Mouse (Mus musculus) hindbrain, embryonic 15.5 days (tissue): Measurements from ENCODE around the gene Fam171a1. TPM values are rescaled to one million over a fixed set of nuclear protein-coding genes. Genes with fewer than 3 reads are reported as not detected.

Experiments used
- ATAC-seq: fragments of 200-750 bp; cut with Nextera tagmentation; 2 replicates; pipeline ENCODE4 v1.8.0; 2017; ENCODE audit warnings: low read depth, moderate number of reproducible peaks, moderate TSS enrichment; ENCODE audit not compliant: low FRiP score
- H3K27ac ChIP-seq: fragments of 300-500 bp; sonication (generic); replicated peaks from 2 replicates; pipeline ENCODE4 v1.5.1; 2015; ENCODE audit warnings: mild to moderate bottlenecking, inconsistent platforms
- H3K27me3 ChIP-seq: fragments of 300-500 bp; sonication (generic); 2 replicates; pipeline ENCODE4 v1.6.1; 2015; ENCODE audit warnings: control low read depth, inconsistent platforms
- H3K36me3 ChIP-seq: fragments of 300-500 bp; sonication (generic); 2 replicates; pipeline ENCODE4 v1.6.1; 2015; ENCODE audit warnings: control low read depth, inconsistent platforms
- H3K4me1 ChIP-seq: fragments of 300-500 bp; sonication (generic); replicated peaks from 2 replicates; pipeline ENCODE4 v1.6.1; 2015; ENCODE audit warnings: control low read depth, inconsistent platforms
- H3K4me2 ChIP-seq: fragments of 300-500 bp; sonication (generic); 2 replicates; pipeline ENCODE4 v1.6.1; 2015; ENCODE audit warnings: moderate library complexity, mild to moderate bottlenecking, inconsistent platforms
- H3K4me3 ChIP-seq: fragments of 300-500 bp; sonication (generic); 2 replicates; pipeline ENCODE4 v1.5.1; 2015; ENCODE audit warnings: mild to moderate bottlenecking, inconsistent platforms
- H3K9ac ChIP-seq: fragments of 300-500 bp; sonication (generic); 2 replicates; pipeline ENCODE4 v1.6.1; 2015; ENCODE audit warnings: inconsistent platforms
- H3K9me3 ChIP-seq: fragments of 300-500 bp; sonication (generic); 2 replicates; pipeline ENCODE4 v1.6.1; 2016; ENCODE audit warnings: control low read depth, inconsistent platforms
- WGBS: fragments of 180-500 bp; shearing (Covaris S2); methylation state at CpG from one replicate; pipeline ENCODE4 v1.1.7; 2015; 5-methylcytosine and 5-hydroxymethylcytosine counted together
- polyA plus RNA-seq: library from polyadenylated mRNA; unstranded; fragments of >200 nt; fragmentation: Nextera tagmentation; extraction: Ambion mirVana; gene quantifications from 2 replicates; pipeline ENCODE4 v1.2.1, GENCODE M21; 2015

The Fam171a1 gene
- polyA plus RNA-seq, 1 experiment from 2014 or later = 49.5 TPM

DNA sequence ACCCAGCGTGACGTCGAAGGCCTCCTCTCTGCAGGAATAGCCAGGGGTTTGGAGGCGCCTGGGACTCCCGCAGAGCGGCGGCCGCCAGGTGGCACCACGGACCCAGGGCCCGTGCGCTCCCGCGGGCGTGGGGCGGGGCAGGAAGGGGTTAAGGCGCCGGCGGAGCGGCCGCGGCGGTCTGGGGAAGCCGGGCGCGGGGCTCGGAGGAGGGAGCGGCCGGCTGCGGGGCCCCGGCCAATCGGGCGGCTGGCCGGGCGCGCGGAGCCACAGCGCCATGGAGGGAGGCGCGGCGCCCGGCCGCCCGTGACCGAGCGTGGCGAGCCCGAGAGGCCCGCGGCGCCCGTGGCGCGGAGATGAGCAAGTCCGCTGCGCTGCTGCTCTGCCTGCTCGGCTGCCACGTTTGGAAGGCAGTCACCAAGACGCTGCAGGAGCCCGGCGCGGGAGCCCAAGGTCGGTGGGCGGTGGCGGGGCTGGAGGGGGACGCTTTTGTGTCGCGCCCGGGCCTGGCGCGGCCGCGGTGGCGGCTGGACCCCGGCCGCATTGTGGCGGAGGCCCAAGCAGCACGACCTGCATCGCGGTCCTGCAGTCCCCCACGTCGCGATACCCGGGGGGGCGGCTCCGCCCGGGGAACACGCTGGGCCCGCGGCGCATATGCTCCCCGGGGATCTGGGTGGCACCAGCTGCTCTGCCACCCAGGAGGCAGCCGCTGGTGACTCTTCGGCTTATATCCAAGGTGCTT lies 4.3 kb downstream of the Fam171a1 start:
- Histone ChIP-seq H3K27ac (peak overlapping the region; percentile 95), H3K9me3 (no peaks in the 10 kb centered on the region), H3K4me1 (peaks cover 22% of the 10 kb centered on the region), H3K9ac (peak overlapping the region; percentile 69), H3K36me3 (no peaks in the 10 kb centered on the region), H3K4me2 (peak overlapping the region; percentile 87), H3K4me3 (peak overlapping the region; percentile 61), H3K27me3 (no peaks in the 10 kb centered on the region)
- WGBS = under 1% methylated on average over 88 of the region's 93 CpGs
- peak; percentile 94 for ATAC-seq

DNA sequence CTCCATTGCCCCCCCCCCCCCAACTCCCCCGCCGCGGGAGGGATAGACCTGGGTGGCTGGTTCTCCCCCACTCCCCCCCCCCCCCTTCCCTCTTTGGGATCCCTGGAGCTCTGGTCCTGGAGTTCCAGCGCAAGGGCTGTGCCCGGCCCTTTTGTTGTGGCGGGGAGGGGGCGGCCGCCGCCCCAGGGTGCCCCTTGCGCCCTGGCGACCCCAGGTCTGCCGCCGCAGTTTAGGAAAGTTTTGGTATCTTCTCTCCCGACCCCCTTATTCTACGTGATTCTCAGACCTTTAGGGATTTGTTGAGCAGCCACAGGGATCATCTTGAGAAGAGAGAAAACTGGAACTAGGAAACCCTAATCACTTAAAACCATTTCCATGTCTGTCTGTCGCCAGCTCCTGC lies 4.9 kb downstream of the Fam171a1 start:
- Histone ChIP-seq H3K36me3 (no peaks in the 10 kb centered on the region), H3K4me3 (peak overlapping the region; percentile 61), H3K9me3 (no peaks in the 10 kb centered on the region), H3K9ac (peak overlapping the region; percentile 69), H3K4me2 (peak overlapping the region; percentile 87), H3K27me3 (no peaks in the 10 kb centered on the region), H3K4me1 (peaks cover 22% of the 10 kb centered on the region), H3K27ac (peak overlapping the region; percentile 95)
- WGBS = under 1% methylated on average over 15 of the region's 16 CpGs
- peak; percentile 31 for ATAC-seq

GRCm38 (mm10) chr2:3119371-3119935 lies 5.4 kb downstream of the Fam171a1 start:
- WGBS = 17% methylated on average over 4 of the region's 4 CpGs
- Histone ChIP-seq H3K9ac (peak overlapping the region; percentile 69), H3K36me3 (no peaks in the 10 kb centered on the region), H3K4me1 (peaks cover 23% of the 10 kb centered on the region), H3K27me3 (no peaks in the 10 kb centered on the region), H3K27ac (peak overlapping the region; percentile 95), H3K4me2 (peak overlapping the region; percentile 87), H3K9me3 (no peaks in the 10 kb centered on the region), H3K4me3 (peak overlapping the region; percentile 61)
- ATAC-seq = no peak; the same call in 1 of the 2 replicates

DNA sequence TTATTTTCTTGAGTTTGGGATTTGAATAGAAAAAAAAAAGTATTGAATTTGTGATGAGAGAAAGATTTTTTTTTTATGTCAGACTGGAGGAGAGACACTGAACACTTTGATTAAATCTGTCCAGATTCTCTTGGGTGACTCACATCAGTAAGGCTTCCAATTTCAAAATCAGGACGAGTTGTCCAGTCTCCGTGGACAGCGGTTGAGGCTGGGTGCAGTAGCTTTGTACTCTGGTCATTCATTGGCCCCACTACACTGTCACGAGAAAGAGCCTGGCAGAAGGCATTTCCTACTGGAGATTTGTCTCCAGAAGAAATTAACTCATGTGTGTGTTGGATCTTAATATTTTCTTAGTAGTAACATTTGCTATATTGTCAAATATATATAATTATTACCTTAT lies 8.5 kb downstream of the Fam171a1 start:
- Histone ChIP-seq H3K4me2 (no peak overlapping the region), H3K4me1 (peaks cover 28% of the 10 kb centered on the region), H3K36me3 (no peaks in the 10 kb centered on the region), H3K9me3 (no peaks in the 10 kb centered on the region), H3K27ac (no peak overlapping the region), H3K27me3 (no peaks in the 10 kb centered on the region), H3K4me3 (no peak overlapping the region), H3K9ac (no peak overlapping the region)
- ATAC-seq = no peak
- 78% methylated on average over 4 of the region's 4 CpGs for WGBS

DNA sequence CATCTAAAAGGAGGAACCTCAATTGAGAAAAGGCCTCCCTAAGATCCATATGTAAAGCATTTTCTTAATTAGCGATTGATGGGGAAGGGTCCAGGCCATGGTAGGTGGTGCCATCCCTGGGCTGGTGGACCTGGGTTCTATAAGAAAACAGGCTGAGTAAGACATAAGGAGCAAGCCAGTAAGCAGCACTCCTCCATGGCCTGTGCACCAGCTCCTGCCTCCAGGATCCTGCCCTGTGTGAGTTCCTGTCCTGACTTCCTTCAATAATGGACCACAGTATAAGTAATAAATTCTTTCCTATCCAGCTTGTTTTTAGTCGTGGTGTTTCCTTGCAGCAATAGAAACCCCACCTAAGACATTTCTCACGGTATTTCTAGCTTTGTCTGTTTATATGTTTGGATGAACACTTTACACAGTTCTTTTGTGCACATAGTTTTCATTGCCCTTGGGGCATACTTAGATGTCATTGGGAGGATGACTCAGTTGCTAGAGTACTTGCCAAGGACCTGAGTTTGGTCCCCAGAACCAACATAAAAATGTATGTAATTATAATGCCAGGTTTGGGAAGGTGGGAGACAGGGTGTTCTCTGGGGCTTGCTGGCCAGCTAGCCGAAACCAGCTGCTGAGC lies 13.3 kb downstream of the Fam171a1 start:
- Histone ChIP-seq H3K4me1 (peaks cover 9% of the 10 kb centered on the region), H3K27ac (no peak overlapping the region), H3K9ac (no peak overlapping the region), H3K36me3 (no peaks in the 10 kb centered on the region), H3K4me2 (no peak overlapping the region), H3K27me3 (no peaks in the 10 kb centered on the region), H3K4me3 (no peak overlapping the region), H3K9me3 (no peaks in the 10 kb centered on the region)
- WGBS = 84% methylated on average over 4 of the region's 4 CpGs
- no peak for ATAC-seq

- H3K4me3 ChIP-seq = no peak overlapping the region
- peak; percentile 25; the same call in 1 of the 2 replicates for ATAC-seq
- H3K27ac ChIP-seq = no peak overlapping the region
- WGBS = 91% methylated on average over 4 of the region's 4 CpGs
- no peaks in the 10 kb centered on the region for H3K27me3 ChIP-seq
- H3K9me3 ChIP-seq = no peaks in the 10 kb centered on the region
- no peak overlapping the region for H3K4me2 ChIP-seq
- H3K36me3 ChIP-seq = no peaks in the 10 kb centered on the region
- peaks cover 9% of the 10 kb centered on the region for H3K4me1 ChIP-seq
- no peak overlapping the region for H3K9ac ChIP-seq
These were observed 14.4 kb downstream of the Fam171a1 start for GRCm38 (mm10) chr2:3128344-3128871.

DNA sequence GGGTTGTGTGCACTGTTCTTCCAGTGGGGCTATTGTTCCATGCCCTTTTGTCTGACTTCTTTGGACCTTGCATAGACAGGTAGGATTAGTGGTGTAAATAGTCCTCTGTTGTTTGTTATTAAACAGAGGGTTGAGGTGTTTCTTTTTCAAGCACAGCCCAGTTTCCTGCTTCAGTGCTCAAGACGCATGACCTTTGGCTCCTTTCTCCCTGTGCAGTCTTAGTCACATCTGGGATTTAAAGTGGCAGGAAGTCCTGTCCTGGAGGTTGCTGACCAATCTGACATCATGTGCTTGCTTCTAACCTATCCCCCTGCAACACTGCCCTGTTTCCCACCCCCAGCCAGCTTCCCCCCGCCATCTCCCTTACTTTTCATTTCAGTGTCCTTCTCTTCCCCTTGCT lies 14.9 kb downstream of the Fam171a1 start:
- 0 out of 2 replicates have a peak, but pooled peaks have one; percentile 46 for ATAC-seq
- Histone ChIP-seq H3K27ac (no peak overlapping the region), H3K9me3 (no peaks in the 10 kb centered on the region), H3K27me3 (no peaks in the 10 kb centered on the region), H3K4me1 (peaks cover 9% of the 10 kb centered on the region), H3K36me3 (no peaks in the 10 kb centered on the region), H3K9ac (no peak overlapping the region), H3K4me3 (no peak overlapping the region), H3K4me2 (no peak overlapping the region)
- 73% methylated on average over 2 of the region's 2 CpGs for WGBS

DNA sequence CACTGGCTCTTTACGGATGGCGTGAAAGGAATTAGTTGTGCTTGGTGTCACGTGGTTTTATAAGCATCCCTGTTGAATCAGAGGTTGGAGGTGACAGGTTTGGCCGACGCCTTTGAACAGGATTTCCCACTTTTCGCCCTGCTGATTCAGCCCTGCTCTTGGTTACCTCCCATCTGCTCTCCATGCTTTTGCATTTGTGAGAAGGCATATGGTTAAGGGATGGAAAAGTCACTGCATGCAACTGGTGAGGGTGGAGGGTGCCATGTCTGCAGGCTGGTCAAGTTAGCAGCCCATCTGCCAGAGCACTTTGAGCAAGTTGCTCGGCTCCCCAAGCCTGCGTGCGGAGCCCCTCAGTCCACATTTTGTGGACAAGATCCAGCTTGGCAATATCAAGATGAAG lies 18.4 kb downstream of the Fam171a1 start:
- H3K4me1 ChIP-seq = peaks cover 27% of the 10 kb centered on the region
- H3K27ac ChIP-seq = no peak overlapping the region
- no peak for ATAC-seq
- H3K4me3 ChIP-seq = no peak overlapping the region
- H3K9me3 ChIP-seq = no peaks in the 10 kb centered on the region
- no peak overlapping the region for H3K4me2 ChIP-seq
- H3K36me3 ChIP-seq = no peaks in the 10 kb centered on the region
- no peak overlapping the region for H3K9ac ChIP-seq
- no peaks in the 10 kb centered on the region for H3K27me3 ChIP-seq
- WGBS = 76% methylated on average over 9 of the region's 9 CpGs

DNA sequence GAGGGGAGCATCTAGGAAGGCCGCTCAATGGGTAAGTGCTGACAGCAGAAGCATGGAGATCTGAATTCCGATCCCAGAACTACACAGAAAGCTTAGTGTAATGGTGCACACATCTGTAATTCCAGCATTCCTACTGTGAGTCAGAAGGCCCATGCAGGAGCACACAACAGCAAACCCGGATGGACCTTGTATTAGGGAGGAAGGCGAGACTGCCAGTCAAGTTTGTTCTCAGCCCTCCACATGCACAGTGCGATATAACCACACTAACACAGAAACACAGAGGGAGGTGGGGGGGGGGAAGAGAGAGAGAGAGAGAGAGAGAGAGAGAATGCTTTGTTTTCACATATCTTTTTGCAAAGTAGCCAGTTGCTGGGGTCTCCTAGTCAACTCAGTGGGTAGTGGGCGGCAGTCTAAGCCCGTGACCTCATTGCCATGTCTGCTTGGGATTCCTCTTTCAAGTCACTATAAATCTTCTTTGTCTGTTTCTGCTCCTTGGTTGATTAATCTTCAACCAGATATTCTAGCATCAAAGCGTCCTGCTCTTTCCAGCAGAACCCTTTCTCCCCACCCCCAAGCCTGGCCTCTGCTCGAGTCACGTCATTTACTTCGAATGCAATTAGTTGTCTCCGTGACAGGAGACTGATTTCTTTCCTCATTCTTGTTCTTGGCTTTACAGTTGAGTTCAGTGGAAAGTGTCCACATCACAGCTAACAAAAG lies 20.7 kb downstream of the Fam171a1 start:
- no peak overlapping the region for H3K4me2 ChIP-seq
- H3K36me3 ChIP-seq = no peaks in the 10 kb centered on the region
- peaks cover 34% of the 10 kb centered on the region for H3K4me1 ChIP-seq
- ATAC-seq = no peak; the same call in 1 of the 2 replicates
- no peaks in the 10 kb centered on the region for H3K27me3 ChIP-seq
- H3K9me3 ChIP-seq = no peaks in the 10 kb centered on the region
- WGBS = 28% methylated on average over 12 of the region's 12 CpGs
- no peak overlapping the region for H3K4me3 ChIP-seq
- H3K9ac ChIP-seq = no peak overlapping the region
- H3K27ac ChIP-seq = no peak overlapping the region

GRCm38 (mm10) chr2:3135297-3135684 lies 21.3 kb downstream of the Fam171a1 start:
- no peak overlapping the region for H3K9ac ChIP-seq
- no peaks in the 10 kb centered on the region for H3K27me3 ChIP-seq
- peaks cover 36% of the 10 kb centered on the region for H3K4me1 ChIP-seq
- no peaks in the 10 kb centered on the region for H3K36me3 ChIP-seq
- H3K4me2 ChIP-seq = no peak overlapping the region
- no peak for ATAC-seq
- H3K27ac ChIP-seq = no peak overlapping the region
- H3K9me3 ChIP-seq = no peaks in the 10 kb centered on the region
- WGBS = 35% methylated on average over 2 of the region's 2 CpGs
- no peak overlapping the region for H3K4me3 ChIP-seq

GRCm38 (mm10) chr2:3138308-3138707 lies 24.3 kb downstream of the Fam171a1 start:
- Histone ChIP-seq H3K4me1 (peaks cover 43% of the 10 kb centered on the region), H3K4me3 (no peak overlapping the region), H3K9ac (no peak overlapping the region), H3K36me3 (no peaks in the 10 kb centered on the region), H3K27me3 (no peaks in the 10 kb centered on the region), H3K4me2 (no peak overlapping the region), H3K9me3 (no peaks in the 10 kb centered on the region), H3K27ac (no peak overlapping the region)
- ATAC-seq = no peak
- WGBS = 80% methylated on average over 2 of the region's 2 CpGs

GRCm38 (mm10) chr2:3139065-3139464 lies 25.0 kb downstream of the Fam171a1 start:
- Histone ChIP-seq H3K27me3 (no peaks in the 10 kb centered on the region), H3K9me3 (no peaks in the 10 kb centered on the region), H3K9ac (no peak overlapping the region), H3K36me3 (no peaks in the 10 kb centered on the region), H3K27ac (no peak overlapping the region), H3K4me3 (no peak overlapping the region), H3K4me2 (no peak overlapping the region), H3K4me1 (peaks cover 45% of the 10 kb centered on the region)
- ATAC-seq = no peak
- 90% methylated on average over 2 of the region's 2 CpGs for WGBS
